Mouse (Mus musculus): ENCODE results near the gene Cldn7.
"Not testable (repeated sequence)": the region's sequence is repeated elsewhere in the genome, so short reads cannot be mapped to it uniquely, and the experiment has no call there.

Cldn7 gene

GRCm38 (mm10) chr11:69964650-69965270, at the start of gene Cldn7:
Cldn7 (plus strand) TSS chr11:69964779.
- in situ Hi-C loops (cut with MboI) = no loop called here

GRCm38 (mm10) chr11:69914917-69915430, 49.6 kb upstream of the Cldn7 start:
- in situ Hi-C loops (cut with MboI) = no loop called here

DNA sequence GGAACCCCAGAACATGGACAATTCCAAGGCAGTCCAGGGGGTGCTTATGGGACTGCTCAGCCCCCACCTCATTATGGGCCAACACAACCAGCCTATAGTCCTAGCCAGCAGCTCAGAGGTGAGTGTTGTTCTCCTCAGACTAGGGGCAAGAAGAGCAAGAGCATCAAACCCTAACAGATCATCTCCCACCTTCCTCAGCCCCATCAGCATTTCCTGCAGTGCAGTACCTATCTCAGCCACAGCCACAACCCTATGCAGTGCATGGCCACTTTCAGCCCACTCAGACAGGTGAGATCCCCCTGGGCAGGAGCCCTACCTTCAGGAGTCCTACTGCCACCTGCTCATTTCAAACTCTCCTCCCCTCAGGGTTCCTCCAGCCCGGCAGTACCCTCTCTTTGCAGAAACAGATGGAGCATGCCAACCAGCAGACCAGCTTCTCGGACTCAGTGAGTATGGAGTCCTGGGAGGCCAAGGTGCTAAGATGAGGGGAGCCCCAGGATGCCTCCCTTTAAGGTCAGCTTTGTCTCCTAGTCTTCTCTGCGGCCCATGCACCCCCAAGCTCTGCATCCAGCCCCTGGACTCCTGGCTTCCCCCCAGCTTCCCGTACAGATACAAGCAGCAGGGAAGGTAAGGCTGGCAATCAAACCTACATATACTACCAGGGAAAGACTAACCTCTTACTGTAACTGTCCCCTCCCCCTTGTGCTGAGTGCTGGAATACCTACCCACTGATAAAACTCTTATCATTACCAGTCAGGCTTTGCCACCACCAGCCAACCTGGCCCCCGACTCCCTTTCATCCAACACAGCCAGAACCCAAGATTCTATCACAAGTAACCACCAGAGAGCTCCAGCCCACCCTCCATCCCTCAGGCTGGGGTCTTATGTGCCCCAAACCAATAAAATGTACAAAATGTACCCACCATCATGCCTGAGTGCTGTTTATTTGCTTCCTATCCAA, 48.6 kb upstream of the Cldn7 start:
- in situ Hi-C loops (cut with MboI) = no loop called here

- in situ Hi-C loops (cut with MboI) = not testable (repeated sequence)
These were observed 47.8 kb upstream of the Cldn7 start for GRCm38 (mm10) chr11:69916652-69917378.

GRCm38 (mm10) chr11:69917379-69917948, 47.1 kb upstream of the Cldn7 start:
- in situ Hi-C loops (cut with MboI) = no loop called here

DNA sequence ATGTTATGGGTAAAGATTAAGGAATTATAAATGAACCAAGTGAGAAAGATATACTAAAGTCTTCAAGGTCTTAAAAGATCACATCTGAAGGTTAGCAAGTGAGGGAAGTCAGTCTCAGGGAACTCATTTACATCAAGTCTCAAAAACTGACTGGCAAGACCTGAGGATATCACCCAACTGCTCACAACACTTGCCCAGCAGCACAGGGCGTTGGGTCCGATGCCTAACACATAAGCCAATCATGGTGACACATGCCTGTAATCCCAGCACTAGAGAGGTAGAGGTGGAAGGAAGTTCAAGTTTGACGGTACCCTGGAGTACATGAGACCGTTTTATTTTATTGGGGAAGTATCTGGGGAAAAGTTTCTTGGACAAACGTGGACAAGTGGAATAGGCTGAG, 46.5 kb upstream of the Cldn7 start:
- in situ Hi-C loops (cut with MboI) = no loop called here

DNA sequence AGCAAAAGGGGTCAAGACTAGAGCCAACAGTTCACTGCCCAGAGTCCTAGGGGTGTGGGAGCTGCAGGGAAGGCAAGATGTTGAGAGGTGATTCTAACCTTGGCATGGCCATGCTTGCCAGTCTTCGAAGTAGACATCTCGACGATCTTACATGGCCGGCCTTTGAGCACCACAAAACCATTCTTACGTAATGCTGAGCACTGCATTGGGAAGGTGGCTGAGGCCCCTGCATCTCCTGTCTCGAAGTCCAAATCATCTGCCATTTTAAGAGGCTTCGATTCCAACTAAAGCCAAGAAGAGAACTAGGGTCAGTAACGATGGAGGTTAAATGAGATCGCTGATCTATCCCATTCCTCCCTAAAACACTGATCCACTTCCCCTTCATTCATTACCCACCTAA, 45.5 kb upstream of the Cldn7 start:
- in situ Hi-C loops (cut with MboI) = no loop called here

DNA sequence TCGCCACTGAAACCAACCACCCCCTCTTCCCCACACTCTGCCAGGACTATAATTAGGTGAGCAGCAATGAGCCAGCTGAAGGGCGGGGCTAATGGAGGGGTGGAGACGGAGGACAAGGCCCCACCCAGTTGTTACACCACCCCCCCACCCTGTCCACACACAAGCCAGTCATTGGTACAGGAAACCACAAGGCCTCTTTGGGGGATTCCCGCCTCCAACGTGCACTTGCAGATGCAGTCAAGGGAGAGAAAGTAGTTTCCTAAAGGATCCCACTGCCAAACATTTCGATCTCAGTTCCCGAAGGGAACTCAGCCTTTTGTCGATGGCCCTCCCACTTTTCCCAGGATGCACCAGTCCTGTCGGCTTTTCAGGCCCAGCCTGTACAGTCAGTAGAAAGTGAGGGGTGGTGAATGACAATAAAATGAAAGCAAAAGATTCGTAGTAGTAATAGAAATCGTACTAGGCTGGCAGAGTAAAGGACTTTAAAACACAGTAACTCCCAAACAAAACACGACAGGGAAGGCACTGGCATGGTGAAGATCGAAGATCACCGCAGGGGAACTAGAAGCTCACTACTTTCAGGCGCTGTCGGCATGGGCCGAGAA, 44.8 kb upstream of the Cldn7 start:
- in situ Hi-C loops (cut with MboI) = no loop called here

- in situ Hi-C loops (cut with MboI) = no loop called here
These were observed 44.1 kb upstream of the Cldn7 start for GRCm38 (mm10) chr11:69920266-69921031.

GRCm38 (mm10) chr11:69921114-69922011, 43.2 kb upstream of the Cldn7 start, which contains the start of gene Eif5a:
Eif5a (minus strand) TSS chr11:69921958.
- in situ Hi-C loops (cut with MboI) = no loop called here

GRCm38 (mm10) chr11:69922012-69922756, 42.4 kb upstream of the Cldn7 start:
- in situ Hi-C loops (cut with MboI) = no loop called here

DNA sequence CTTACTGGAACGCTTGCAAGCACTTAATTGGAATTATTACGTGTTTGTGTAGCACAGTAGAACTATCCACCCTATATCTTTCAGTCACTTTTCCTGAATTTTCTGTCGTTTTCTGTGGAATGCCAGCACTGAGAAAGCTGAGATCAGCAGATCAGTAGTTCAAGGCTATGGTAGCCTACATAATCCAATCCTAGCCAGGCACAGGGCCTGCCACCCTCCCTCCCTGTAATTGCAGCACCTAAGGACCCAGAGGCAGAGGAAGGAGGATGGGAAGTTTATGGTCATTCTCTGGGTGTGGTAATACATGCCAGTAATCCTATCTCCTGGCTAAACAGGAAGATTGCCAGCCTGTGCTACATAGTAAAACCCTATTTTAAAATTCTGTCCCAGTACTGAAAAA, 41.8 kb upstream of the Cldn7 start:
- in situ Hi-C loops (cut with MboI) = no loop called here

- in situ Hi-C loops (cut with MboI) = no loop called here
These were observed 37.1 kb upstream of the Cldn7 start for GRCm38 (mm10) chr11:69927501-69927900.

GRCm38 (mm10) chr11:69929712-69930111, 34.9 kb upstream of the Cldn7 start:
- in situ Hi-C loops (cut with MboI) = no loop called here

DNA sequence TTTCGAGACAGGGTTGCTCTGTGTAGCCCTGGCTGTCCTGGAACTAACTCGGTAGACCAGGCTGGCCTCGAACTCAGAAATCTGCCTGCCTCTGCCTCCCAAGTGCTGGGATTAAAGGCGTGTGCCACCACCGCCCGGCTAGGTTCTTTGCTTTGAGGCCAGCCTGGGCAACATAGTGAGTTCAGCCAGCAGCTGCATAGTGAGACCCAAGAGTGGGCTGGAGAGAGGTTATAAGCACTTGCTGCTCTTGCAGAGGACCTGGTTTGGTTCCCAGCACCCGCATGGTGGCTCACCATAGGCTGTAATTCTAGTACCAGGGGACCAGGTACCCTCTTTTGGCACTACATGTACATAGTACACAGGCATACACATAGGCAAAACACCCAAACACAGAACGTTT, 34.4 kb upstream of the Cldn7 start:
- in situ Hi-C loops (cut with MboI) = not testable (repeated sequence)

GRCm38 (mm10) chr11:69930967-69931537, 33.5 kb upstream of the Cldn7 start:
- in situ Hi-C loops (cut with MboI) = no loop called here

DNA sequence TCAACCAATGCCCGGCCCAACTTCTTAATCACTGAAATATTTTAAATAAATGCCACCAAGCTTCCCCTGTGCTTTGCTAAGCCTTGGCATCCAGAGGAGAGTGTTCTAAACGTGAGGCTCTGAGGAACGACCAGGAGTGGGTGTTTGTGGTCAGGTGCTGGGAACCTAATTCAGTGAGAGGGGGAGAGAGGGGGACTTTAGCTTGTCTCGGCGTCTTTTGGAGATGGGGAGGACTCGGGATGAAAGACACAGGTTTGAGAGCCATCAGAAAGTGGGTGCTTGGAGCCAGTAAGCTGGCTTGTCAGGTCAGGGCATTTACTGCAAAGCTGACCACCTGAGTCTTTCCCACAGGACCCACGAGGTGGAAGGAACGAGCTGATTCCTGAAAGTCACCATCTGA, 32.8 kb upstream of the Cldn7 start:
- in situ Hi-C loops (cut with MboI) = no loop called here

DNA sequence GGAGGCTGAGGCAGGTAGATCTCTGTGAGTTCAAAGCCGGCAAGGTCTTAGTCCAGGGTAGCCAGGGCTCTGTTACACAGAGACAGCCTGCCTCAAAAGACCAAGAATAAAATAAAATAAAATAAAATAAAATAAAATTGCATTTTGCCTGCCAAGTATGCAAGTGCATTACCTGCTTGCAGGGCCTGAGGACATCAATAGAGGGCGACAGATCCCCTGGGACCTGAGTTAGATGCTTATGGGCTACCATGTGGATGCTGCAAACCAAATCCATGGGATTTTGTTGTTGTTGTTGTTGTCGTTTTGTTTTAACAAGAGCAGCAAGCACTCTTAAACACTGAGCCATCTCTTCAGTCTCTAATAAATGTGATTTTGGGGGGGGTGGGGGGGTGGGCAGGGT, 32.3 kb upstream of the Cldn7 start:
- in situ Hi-C loops (cut with MboI) = no loop called here

DNA sequence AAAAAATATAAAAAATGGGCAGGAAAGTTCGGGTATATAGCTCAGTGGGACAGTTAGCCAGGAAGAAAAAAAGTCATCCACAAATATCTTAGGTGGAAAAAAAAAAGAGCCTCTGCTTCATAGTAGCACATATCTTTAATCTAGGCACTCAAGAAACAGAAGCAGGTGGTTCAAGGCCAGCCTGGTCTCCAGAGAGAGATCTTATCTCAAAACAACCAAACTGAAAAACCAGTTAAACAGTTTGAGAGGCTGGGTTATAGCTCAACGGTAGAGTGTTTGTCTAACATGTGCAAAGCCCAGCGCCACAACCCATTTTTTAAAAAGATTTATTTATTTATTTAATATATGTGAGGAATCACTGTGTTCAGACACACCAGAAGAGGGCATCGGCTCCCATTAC, 31.5 kb upstream of the Cldn7 start:
- in situ Hi-C loops (cut with MboI) = no loop called here
